Mouse (Mus musculus) induced T-regulatory cell, adult 2 months (primary cell): ENCODE results near the gene Gm49425.
"Not testable (repeated sequence)": the region's sequence is repeated elsewhere in the genome, so short reads cannot be mapped to it uniquely, and the experiment has no call there.

Experiments
- DNase-seq: peaks from one replicate; pipeline ENCODE4 v3.0.0-alpha.2; 2012; ENCODE audit warnings: low read depth

Gene Gm49425

DNA sequence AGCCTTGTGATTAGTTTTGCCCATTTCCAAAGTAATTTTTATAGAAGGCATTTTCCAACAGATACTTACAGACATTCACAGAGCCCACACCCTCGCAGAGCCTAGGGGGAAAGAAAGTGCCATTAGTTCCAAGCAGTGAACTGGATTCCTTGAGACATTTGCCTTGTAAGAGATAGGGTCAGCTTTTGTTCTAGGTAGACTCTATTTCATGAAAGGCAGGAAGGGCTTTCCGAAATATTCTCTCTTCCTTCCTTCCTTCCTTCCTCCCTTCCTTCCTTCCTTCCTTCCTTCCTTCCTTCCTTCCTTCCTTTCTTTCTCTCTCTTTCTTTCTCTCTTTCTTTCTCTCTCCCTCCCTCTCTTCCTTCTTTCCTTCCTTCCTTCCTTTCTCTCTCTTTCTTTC lies at the start of gene Gm49425:
TSS of gene Gm49425 (minus strand) at position 101 of the 400 bp plus-strand sequence.
- not testable (repeated sequence) for DNase-seq

DNA sequence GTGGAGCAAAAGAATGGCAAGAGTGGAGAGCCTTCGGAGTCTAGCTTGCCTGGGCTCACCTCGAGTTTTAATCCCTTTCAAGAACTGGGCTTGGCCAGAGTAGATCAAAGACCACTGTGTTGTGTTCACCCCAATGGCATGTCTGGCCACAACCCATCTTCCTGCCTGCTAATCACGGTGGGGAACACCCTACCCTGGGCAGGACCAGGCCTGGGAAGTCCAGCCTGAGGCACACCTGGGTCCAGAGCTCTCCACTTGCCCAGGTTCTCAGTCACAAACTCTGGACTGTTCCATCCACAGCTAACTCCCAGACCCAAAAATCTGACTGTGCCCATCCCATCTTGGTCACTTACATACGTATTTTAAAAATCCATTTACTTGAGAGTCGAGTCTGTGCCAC lies 45.8 kb upstream of the Gm49425 start, which contains the start of gene Krt90:
TSS of gene Krt90 (minus strand) at position 101 of the 400 bp plus-strand sequence.
- no peak for DNase-seq

DNA sequence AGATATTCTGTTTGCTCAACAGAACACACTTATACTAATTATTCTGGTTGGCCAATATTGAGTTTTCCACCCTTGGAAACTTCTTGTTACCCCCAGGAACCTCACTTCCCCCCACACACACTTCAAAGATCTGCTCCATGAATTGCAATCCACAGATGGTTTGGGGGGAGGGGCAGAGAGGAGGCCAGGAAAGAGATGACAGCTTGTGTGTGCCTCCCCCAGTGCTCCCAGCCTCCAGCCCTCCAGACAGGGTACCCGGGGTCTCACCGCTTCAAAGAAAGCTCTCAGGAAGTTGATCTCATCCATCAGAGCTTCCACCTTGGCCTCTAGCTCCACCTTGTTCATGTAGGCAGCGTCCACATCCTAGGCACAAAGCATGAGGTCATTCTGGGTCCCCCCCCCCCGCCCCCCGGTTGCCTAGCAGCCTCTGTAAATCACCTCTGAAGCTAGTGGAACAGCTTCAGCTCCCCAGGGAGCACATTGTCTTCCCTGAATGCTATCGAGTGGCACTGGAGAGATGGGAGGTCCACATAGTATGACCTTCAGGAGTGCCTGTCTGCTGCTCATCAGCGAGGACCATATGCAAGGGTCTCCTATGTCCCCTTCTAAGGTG lies 41.1 kb upstream of the Gm49425 start:
- DNase-seq: no peak

DNA sequence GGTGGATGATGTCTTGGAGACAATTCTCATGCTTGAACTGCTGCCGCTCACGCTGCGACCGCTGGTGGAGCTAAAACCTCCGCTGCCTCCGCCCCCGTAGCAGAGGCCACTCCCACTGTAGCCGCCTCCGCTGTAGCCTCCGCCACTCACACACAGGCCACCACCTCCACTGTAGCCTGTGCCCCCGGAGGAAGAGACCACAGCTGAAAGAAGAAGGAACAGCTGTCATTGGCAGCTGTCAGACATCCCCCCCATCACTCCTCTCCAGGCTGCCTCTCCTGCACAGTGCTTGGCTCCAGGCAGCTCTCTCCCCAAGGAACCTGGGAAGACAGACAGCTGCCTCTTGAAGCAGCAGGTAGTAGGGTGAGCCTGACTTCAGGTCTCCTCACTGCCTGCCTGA lies 36.1 kb upstream of the Gm49425 start:
- peak; percentile 7 for DNase-seq

DNA sequence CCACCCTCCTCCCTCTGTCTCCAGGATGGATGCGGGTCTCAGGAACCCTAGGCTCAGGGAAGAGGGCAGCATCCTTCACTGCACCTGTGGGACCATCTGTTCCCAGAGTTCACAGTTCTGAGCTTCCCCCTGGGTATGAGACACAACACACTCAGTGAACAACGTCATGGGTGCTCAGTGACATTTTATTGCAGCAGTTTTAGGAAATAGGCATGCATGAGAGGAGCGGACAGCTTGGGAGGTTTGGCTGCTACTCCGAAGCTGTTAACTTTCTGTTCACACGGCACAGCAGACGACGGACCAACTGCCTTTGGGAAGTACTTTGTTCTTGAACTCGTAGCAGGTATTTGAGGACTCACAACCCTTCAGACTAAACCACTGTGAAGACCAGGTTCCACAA lies 35.1 kb upstream of the Gm49425 start:
- DNase-seq: no peak

DNA sequence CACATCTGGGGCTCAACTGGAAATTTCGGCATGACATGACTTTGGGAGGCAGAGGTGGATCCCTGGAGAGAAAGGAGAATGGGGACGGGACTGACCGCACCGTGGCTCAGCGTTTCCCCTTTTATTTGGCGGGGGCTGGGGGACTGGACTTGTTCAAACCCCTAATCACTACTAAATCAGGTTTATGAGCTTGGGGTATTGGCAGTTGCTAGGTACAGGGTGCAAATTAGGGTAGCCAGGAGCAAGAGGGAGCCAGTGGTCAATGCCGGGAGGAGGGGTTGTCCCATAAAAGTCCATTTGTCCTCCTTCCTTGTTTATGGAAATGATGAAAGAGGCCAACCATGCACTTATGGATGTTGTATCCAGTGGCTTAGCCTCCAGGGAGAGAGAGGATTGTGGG lies 33.5 kb upstream of the Gm49425 start, which contains the start of gene Krt82:
TSS of gene Krt82 (minus strand) at position 101 of the 400 bp plus-strand sequence.
- DNase-seq: no peak

DNA sequence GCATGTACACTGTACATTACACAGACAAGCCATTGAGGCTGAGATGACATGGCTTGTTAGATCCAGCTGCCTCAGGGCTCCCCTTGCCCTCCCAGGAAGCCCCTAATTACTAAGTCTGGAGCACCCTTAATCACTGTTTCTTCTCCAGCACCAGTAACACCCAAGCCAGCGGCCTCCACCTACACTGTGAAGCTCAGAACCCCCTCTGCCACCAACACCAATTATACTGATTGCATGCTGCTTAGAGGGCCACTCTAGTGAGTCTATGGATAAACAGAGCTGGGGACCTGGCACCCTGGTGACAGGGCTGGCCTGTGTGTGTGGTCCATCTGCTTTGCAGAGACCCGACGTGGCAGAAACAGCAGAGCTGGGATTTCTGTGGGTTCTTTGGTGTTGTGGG lies 27.4 kb upstream of the Gm49425 start:
- no peak for DNase-seq

DNA sequence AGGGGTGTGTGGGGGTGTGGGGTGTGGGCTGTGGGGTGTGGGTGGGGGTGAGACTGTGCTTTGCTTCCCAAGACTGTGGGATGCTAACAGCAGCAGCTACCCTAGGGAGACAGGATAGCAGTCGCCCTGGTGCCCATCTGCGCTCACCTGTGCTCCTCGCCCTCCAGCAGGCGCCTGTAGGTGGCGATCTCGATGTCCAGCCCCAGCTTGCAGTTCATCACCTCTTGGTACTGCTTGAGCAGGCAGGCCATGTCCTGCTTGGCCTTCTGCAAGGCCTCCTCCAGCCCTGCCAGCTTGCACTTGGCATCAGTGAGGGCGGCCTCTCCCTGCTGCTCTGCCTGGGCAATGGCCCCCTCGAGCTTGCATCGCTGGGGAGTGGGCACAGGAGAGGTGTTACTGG lies 25.5 kb upstream of the Gm49425 start:
- DNase-seq: no peak

DNA sequence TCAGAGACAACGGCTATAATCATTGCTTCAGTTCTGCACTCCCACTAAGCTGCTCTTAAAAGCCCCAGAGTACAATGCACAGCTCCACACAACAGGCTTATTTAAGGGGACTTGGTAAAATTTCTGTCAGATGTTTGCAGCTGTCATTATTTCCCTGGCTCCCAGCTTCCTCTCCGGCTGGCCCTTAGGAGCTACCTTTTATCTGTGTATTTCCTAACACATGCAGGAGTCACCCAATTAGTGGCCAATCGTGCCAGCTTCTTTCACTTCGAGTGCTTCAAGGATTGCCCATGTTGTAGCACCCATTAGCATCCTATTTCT lies 21.5 kb upstream of the Gm49425 start:
- no peak for DNase-seq

DNA sequence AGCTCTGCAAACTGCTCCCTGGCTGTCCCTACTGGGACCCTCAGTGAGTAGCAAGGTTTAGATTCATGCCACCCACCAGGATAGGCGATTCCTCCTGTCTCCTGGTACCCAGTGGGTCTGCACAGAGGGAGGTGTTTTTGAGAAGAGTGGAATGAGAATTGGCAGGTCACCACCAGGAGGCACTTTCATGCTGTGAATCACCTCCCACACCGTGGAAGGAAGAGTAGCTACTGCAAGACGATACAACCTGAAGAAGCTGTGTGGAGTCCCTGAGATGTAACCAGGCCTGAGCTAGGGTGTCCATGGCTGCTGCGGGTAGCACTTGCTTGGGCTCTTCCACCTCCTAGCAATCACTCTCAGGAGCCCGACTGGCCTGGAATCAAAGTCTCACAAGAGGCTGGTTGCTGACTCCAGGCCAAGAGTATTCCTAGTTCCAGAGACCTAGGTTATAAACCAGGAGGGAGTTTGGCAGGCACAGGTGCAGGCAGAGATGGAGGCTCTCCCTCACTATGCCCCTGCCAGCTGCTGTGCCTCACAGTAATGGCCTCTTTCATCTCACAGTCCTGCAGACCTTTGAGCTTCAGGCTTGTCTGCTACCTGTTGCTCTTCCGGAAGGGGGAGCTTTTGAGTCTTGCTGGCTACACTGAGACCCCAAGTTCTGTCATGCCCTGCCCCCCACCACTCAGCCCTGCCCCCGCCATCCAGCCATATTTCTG lies 21.0 kb upstream of the Gm49425 start:
- peak; percentile 3 for DNase-seq

DNA sequence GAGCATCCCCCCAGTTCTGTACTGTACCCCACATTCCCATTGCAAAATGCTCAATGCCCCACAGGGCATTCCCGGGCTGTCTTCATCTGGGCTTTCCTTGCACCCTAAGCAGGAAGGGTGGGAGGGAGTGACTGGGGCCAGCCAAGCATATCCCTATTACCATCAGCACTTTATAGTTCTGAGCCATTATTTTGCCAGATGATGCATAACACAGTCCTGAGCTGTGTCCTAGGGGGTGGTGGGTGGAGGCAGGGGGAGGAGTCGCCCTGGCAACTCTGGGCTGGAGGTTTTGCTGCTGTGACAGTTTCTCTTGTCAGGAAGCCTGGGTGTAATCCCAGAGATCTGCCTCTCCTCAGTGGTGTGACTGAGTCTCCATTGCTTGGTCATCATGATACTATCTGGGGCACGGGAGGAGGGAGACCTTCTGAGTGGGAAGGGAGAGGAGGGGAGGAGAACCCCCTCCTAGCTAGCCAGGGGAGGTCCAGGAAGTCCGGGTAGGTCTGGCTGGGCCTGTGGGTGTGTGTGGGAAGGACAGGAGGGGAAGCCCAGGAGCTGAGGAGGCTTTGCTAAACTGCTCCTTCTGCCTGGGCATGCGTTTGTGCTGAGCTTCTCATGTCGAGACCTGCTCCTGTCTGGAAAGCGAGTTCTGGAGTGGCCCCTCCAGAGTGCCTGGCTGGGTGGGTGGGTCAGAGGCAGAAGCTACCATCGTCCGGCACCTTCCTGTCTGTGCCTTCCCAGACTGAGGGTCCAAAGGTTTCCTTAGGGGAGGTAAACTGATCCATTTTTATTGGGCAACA lies 19.2 kb upstream of the Gm49425 start:
- no peak for DNase-seq

DNA sequence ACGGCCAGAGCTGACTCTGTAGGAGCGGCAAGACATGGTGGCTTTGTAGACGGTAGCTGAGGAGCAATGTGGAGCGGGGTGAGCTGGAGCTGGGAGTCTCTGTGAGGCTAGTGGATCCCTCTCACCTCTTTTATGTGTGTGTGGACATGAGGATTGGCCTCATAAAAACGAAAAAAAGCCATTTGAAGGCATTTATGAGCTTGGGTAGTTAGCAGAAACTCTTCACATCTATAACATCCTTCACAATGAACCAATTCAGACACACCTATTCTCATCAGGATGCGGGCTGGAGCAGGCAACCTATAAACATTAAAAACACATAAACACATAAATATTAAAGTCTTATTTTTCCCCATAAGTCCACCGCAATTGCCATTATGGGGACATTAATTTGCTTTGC lies 15.7 kb upstream of the Gm49425 start, which contains the start of gene Krt84:
TSS of gene Krt84 (minus strand) at position 101 of the 400 bp plus-strand sequence.
- DNase-seq: no peak

DNA sequence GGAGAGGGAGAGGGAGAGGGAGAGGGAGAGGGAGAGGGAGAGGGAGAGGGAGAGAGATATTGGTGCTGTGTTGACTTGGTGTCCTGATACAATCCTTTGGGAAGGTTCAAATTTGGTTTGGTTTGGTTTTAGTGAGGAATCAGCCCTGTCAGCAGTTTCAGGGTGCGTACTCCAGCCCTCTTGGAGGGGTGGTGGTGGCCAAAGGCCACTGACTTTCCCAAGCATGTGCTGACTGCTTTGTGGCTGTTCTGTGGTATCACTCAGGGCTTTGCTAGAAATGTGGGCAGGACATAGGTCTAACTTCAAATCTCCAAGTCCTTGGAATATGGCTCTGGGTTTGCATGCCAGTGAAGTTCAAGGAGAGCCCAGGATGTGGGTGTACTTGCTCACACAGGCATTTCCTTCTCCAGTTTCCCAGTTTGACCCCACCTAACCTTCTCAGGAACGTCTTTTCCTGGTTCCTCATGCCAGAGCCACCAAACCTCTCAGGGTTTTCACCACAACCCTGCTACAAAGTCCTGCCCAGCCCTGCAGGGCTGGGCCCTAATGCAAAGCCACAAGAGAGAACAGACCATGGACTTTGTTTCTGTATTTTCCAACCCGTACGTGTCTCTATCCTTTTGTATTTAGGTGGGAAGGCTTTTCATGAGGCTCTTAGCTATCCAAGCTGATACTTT lies 5.6 kb upstream of the Gm49425 start:
- DNase-seq: no peak

DNA sequence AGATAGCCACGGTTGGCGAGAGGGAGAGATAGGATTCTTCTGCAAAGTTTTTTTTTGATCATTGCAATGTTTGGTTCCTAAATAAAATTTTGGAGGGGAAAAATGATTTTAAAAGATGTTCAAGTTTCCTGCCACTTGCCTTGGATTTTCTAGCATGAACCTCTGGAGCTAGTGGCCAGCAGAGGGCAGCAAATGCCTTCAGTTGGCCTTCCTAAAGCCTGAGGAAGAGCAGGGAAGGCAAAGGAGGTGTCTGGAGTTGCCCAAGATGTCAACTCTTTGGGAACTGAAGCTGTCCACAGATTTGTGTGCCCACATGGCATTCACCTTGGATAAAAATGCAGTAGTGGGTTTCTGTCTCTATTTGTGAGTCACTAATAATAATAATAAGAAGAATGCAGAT lies 2.7 kb upstream of the Gm49425 start:
- DNase-seq: peak; percentile 60

DNA sequence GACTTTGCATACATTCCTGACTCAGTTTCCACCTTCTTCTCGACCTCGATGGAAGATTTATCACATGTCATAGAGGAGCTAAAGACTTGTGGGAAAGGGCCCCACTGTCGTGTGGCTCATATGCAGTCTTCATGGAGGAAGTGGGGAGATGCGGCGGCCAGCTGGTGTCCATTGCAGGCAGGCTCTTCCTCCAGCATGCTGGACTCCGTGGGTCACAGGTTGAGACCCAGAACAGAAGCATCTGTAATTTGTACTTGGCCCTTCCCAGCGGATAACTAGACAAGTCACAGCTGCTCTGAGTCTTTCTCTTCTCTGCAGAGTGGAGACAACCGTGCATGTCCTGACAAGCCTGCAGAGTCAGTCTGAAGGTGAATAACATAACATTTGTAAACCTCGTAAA lies 8.8 kb downstream of the Gm49425 start:
- DNase-seq: no peak

DNA sequence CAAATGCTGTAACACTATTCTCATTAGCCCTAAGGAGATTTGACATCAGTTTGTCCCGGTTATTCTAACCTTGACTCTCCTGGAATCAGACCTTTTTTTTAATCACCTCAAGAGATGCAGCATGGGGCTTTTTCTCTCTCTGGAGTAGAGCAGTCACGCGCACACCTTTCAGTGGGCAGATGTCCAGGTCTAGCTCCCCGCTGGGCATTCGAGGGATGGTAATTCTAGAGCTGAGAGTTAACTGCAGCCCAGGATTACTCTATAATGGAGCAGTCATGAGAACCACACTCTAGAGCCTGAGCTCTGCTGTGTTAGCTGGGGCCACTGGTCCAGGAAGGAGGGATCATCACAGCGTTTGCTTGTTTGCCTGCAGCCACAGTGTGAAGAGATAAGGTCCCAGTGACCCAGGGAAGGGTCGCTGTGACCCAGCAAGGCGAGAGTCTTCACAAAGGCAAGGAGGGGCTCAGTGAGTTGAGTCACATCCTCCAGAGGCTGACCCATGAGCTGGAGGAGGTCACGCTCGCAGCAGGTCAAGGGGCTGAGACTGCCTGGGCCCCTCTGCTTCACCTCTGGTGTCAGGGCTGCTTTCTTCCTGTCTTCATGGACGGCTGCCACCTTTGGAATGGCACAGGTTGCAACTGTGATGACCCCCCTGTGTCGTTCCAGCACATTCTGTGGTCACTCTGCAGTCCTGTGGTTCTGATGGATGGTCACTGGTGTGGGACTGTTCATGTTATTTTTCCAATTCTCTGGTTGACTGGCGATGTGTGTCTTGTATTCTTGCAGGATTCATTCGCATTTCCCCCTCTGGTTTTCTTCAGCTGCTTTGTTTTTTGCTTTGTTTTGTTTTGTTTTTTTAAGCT lies 9.9 kb downstream of the Gm49425 start:
- DNase-seq: no peak

DNA sequence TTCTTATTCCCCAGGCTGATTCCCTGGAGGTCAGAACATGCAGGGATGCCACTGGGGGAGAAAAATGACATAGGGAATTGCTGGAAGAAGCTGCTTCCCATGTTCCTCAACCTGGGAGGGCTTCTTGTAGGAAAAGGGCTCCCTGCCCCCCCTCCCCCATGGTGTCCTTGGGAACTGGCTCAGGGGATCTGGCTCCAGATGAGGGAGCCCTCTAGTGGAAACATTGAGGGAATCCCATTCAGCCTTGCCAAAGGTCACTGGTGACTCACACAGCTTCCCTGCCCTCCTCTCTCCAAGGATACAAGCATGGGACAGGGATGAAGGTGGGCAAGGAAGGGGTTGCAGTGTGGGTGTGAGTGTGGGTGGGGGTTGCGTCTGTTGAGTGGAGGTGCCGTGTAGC lies 19.9 kb downstream of the Gm49425 start:
- no peak for DNase-seq

DNA sequence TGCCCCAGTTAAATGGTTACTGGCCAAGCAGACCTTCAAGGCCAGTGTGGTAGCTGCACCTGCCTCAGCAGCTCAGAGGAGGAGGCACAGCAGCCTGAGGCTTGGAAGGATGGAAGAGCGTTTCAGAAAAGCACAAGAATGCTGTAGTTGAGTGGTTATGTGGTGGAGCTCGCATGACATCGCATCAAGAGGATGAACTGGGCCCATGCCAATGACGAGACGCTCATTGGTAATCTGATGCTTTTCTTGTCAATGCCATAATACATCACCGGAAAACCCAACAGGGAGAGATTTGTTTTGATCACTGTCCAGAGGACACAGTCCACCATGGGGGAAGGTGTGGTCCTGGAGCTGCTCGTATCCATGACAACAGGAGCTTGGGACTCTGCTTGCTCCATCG lies 21.8 kb downstream of the Gm49425 start:
- DNase-seq: no peak

DNA sequence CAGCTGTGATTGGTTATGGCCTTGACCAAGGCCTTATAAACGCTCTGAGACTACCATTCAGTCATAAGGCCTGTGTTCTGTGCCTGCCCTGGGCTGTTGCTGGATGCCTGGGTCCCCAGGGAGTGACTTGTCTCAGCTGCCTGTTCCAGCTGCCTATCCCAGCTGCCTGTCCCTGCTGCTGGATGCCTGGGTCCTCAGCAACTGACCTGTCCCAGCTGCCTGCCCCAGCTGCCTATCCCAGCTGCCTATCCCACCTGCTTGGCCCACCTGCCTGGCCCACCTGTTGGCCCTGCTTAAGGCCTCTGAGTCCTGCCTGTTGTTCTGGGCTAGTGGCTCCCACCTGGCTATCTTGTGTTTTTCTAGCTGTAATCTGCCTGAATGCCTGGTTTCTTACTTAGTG lies 22.9 kb downstream of the Gm49425 start:
- no peak for DNase-seq

DNA sequence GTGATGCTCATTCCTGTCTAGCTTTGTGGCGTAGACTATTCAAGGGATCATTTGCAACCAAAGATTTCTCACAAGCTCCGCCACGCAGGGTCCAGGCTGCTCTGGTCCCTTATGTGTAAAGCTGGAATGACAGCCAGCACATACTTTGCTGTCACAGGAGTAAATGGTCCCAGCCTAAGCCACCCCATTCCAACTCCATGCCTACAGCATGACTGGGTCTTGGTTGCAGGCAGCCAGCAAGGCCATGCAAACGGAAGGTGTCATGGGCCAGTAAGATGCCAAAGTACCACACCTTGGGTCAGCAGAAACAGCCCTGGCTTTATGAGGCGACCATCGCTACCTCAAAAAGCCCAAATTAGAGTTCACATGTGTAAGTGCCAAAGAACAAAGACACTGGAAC lies 23.3 kb downstream of the Gm49425 start:
- no peak for DNase-seq

DNA sequence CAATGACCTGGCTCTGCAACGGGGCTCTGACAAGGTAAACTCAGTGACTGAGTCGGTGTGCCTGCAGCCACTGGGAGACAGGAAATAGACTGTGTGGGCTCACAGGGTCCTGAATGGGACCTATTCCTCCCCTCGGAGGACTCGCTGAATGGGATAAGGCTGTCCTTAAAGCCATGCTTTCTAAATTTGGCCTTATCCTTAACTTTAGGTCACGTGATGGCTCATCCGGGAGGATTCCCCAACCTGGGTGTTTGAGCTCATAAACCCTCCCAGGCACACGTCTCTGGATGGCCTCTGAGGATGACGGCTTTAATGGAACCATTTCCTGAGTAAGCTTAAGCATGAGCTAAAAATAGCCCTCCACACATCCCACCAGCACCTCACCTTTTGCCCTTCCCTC lies 24.3 kb downstream of the Gm49425 start:
- DNase-seq: no peak

DNA sequence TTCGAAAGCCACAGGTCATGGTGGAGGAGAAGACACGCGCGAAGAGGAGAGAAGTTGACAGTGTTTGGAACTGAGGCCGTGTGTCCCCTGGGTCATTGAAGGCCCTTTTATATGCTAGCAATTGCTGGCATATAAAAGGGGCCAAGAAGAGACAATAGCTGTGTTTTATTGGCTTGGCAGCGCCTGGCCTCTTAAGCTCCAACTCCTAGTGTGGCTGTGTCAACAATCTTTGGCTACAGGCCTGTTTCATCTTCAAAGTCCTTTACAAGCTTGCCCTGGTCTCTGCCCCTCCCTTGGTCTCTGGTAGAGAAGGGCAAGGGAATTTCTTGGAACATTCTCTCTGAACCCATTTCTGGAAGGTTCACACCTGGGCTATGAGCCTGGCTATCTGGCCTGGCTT lies 25.6 kb downstream of the Gm49425 start, which contains the start of gene Krt83:
TSS of gene Krt83 (minus strand) at position 82 of the 400 bp plus-strand sequence.
- DNase-seq: no peak
